Mouse (Mus musculus): Measurements from ENCODE around the gene Adam19.
A peak's percentile ranks its signal among the peaks of the same experiment; 100 is the strongest.

Gene Adam19

DNA sequence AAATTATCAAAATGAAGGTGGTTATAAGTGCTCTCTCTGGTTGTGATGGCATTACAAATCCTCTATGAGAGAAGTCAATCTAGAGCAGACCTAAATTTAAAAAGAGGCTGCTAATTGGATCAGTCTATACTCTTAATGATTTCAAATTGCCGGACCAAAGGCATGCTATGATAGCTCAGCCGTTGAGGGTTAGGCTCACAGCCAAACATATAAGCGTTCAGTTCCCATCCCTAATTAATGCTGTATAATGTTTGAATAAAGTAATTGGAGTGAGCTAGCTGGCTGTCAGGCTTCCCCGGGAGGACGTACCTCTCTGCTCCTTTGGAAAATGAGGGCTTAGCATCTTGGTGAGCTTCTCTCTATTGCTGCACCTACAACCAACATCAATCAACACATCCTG is 53.4 kb downstream of the Adam19 start:
- no peak for DNase-seq

DNA sequence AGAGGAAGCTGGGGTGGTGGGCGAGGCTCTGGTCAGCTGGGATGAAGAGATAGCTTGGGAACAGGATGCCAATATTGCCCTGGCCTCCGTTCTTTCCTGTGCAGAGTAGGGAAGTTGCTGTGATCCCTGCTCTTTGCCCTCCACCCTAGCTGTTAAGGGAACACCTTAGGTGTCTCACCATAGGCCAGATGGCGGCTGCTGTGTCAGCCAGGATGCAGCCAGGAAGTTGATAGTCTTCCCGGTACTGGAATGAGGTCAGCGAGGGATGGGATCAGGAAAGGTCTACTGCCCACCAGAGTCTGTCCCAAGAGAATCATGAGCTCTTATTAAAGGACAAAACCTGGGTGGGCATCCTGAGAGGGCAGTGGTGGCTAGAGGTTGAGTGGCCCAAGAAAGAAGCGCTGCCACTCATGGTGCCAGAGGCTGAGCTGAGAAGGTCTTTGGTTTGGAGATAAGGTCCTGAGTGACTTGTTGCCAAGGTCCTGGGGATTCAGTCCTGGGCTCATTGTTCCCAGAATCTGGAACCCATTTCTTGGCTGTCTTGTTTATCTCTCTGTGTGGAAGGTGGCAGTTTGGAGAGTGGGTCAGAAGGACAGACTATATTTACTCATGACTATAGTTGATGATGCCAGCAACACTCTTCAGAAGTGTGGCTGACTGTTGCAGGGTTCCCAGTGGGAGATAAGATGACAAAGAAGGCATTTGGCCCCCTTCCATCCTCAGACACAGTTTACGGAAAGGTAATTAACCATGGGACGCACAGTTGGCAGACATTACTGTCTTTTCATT is 54.6 kb downstream of the Adam19 start:
- no peak for DNase-seq

DNA sequence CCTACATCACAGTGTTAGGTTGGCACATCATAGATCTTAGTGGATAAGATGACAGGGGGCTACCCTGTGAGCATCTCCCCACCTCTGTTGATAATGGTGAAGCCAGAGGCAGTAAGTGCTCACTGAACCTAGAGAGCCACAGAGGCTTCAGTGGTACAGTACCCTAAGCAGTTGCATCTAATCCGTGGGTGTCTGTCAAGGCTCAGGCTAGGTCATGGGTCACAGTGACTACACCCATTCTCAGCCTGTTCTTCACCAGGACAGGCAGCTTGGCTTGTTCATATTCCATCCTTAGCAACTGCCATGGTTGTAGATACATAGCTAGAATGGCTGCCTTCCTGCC is 55.1 kb downstream of the Adam19 start:
- DNase-seq = no peak

DNA sequence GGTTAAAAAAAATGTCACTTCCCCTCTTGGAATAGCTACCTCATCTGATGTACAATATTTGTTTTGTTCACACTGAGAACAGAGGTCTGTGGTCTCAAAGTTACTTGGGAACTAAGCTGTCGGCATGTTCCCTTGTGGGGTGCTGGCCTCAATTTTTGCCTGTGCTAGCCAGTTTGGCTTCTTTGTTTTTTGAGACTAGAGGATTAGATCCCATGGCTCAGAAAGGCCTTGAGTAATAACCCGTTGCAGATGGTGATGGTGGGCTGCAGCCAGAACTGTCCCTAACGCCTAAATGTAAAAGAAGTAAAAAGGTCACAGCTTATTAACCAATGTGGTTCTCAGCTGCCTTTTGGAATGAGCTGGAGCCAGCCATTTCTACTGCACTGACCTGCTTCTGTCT is 57.4 kb downstream of the Adam19 start:
- DNase-seq = no peak

DNA sequence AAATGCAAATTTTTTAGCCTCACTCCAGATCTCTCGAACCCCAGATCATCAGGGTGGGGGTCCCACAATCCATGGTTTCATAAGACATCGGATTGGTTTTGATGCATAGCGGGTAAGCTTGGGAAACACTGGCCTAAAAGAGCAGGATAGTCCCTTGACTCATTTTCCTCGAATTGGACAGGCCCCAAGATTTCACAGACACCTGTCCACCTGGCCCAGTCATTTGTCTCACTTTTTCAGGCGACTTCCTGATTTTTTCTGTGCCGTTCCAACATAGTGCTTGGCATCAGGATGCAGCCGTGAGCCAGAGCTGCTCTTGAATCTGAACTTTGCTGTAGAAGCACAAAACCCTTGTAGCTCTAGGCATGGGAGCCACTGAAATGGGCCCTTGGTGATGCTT is 58.4 kb downstream of the Adam19 start:
- DNase-seq = no peak

DNA sequence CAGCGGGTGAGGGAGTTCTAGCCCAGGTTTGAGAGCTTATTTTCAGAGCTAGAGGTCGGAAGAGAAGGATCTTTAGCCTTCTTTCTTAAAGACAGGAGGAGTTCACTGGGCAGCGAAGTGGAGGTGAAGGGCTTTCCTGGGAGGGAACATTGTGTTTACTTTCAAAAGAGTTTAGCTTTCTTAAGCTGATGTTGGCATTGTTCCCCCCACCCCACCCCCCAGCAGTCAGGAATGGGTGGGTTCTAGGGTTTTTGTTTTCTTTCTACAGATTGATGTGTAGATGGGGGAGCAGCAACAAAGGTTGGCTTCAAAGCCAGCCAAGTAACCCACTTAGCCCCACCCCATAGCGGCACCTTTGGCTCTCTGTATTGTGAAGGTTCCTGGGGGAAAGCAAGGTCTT is 59.2 kb downstream of the Adam19 start:
- DNase-seq = no peak

DNA sequence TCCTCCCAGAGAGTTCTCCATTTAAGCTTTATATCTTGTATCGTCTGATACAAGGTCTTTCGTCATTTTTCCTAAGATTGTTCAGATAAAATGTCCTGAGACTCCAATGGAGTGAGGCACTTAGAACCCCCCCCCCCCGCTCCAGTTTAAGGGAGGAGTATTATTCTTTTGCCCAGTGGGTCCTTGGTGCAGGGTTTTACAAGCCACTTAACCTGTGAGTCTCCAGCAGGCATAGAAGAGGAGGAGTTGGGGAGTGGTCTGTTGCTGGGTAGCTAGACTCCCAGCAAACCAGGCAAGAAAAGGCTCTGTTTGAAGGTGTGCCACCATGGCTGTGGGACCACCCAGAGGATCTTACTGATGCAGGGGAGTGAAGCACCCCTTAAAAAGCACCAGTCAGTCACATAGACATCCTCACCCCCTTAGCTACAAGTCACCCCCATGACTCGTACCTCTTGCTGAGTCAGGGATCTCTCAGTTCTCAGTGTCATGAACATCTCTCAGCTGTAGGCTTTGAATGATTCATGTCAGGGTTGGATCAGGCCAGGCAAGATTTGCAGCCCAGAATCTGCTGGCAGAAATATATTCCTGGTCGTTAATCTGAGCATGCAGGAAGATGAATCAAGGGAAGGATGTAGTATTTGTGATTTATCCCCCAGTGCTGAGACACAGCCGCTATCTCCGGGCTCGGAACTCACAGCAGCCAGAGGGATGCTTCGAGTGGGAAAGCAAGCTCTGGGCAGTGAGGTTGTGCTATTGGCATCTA is 59.8 kb downstream of the Adam19 start:
- no peak for DNase-seq

DNA sequence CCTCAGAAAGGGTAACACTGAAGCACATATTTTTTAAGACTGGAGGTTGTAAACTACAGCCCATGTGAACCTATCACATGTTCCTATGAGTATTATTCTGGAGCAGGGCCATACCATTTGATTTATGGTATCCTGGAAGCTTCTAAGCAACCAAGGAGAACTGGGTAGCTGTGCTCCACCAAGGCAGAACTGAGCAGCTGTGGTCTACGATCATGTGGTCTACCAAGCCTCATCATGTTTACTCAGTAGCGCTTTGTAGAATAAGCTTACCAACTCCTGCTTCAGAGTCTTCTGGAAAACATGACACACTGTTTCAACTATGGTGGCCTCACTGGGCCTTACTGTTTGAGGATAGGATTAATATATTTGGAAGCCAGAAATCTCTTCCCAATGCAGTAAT is 60.7 kb downstream of the Adam19 start:
- DNase-seq = no peak

DNA sequence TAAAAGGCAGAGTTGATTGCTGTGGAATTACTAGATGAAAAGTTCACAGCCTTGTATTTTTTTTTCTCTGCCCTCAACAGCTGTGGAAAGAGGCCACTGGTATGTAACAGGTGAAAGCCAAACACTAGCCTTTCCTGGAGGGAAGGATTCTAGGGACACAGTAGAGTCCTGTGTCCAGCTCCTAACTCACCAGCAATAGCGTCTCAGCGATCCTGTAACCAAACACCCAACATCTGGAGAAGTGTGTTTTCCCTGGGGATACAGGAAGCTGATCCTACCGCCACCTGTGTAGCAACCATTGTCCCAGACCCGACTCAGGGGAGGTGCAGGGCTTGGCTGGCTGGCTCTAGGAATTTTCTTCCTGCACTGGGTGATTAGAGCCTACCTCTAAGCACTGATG is 63.8 kb downstream of the Adam19 start:
- no peak for DNase-seq

DNA sequence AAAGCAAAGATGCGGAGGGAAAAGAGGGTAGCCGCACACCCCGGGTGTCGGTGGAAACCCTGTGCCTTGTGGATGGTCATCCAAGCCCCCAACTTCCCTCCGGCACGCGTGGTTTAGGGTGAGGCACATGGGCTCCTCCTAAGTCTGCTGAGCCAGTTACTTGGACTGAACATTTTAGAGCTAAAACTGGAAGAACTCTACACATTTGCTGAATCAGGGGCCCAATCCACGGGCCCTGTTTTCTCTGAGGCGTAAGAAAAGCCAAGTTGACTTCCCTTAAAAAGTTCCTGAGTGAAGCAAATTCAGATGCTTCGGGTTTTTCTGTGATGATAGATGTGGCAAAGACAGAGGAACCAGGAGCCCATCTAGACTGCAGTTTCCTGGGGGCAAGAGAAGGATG is 64.3 kb downstream of the Adam19 start:
- no peak for DNase-seq

DNA sequence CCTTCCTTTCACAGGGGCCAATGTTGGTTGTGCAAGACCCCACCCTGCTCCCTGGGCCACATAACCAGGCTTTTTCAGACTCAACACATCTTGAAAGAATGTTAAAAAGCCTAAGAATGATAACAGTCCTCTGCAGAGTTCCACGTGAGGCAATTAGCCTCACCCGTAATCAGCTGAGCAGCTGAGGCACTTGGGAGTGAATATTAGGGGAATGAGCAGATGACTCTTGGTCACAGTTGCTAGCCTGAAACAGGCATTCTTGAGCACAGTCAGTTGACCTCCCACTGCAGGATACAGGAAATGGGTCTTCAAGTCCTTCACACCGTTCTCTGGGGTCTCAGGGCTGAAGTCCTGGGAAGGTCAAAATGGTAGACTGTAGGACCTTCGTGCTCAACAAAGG is 65.9 kb downstream of the Adam19 start:
- no peak for DNase-seq

DNA sequence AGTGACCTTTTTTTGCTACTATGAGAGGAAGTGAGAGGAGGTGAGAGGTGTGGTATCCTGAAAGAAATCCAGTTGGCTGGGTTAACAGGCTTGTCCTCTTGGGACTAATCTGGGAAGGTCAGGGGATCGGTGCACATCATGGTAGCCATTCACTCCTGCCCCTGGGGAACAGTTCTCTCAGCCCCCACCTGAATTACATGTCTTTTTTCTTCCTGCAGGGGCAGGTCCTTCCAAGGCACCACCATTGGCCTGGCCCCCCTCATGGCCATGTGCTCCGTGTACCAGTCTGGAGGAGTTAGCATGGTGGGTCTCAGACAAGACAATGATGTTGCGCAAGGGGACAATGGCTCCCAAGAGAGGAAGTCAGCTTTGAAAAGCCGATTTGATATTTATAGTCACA is 67.1 kb downstream of the Adam19 start:
- DNase-seq = no peak

DNA sequence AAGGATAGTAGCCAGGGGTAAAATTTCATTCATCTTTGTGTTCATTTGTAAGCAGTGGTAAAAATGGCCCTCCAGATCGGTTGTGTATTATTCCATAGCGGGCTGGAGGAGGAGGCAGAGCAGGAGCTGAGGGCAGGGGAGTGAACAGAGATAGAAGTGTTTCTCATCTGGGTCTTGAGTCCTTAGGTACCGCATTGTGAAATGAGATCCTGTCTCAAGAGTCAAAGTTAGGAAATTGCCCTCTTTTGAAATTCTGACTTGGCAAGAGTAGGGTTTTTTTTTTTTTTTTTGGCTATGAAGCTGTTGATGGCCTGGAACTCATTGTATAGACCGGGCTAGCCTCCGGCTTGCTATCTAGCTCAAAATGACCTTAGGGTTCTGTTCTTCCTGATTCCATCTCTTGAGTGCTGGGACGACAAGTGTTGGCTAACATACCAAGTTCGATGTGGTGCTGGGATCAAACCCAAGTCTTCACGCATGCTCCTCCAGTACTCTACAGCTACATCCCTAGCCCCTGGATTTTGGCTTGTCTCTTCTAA is 67.6 kb downstream of the Adam19 start:
- DNase-seq = no peak

DNA sequence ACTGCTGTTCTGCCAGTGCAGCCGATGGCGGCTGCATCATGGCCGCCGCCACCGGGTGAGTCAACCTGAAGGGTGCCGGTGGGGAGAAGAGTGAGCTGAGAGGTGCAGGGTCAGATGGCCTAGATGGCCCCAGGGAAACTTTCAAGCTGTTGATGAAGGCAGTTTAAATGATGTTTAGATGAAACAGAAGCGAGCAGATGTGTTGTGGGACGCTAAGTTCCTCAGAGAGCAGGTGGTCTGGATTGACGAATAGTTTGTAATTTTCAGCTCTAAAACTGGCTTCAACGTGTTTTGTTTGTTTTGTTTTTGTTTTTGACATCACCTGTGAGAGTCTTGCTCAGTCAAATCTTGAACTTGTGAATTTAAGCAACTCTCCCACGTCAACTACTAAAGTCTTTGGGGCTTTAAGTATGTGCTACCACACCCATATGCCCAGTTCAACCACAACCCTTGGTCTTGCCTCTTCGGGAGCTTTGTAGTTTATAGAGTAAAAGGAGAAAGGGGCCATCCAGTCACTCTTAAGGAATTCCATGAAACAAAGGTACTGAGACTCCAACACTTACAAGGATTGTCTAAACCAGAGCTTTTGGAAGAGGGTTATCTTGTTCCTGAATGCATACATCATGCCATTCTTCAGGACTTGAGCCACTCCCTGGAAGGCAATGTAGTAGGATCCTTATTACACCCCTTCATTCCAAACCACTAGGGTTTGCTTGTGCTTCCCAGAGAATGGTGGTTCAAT is 69.5 kb downstream of the Adam19 start:
- DNase-seq = no peak

DNA sequence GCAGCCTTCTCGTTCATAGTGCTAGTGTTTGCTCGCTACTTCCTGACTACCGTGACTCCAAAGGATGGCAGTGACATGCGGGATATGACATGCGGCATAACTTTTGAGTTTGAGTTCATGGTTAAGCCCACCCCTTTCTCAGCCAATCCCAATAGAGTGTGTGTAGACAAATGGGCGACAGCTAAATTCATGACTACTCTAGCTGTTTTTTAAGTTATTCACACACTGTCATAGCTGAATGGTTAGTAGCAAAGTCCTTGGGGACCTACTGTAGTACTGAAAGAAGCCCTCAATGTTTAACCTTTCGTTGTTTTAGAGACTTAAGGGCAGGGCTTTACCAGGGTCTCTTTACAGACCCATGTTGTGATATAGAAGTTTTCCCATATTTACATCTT is 70.0 kb downstream of the Adam19 start:
- DNase-seq = no peak

DNA sequence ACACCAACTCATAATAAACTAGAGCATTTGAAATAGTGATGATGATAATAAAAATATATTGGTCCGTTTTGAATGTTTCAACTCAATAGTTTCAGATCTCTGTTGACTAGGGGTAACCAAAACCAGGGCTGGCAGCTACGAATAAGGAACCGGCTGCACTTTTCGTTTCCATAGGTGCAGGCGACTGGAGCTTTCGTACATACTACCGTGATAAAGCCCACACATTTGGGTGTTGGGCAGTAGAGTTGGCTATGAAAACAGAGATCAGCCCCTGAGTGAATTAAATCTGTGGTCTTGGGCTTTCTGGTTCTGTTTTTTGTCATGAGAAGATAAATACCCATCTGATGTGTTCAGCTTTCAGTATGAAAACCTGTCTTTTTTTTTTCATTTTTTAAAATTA is 70.5 kb downstream of the Adam19 start:
- DNase-seq = no peak

DNA sequence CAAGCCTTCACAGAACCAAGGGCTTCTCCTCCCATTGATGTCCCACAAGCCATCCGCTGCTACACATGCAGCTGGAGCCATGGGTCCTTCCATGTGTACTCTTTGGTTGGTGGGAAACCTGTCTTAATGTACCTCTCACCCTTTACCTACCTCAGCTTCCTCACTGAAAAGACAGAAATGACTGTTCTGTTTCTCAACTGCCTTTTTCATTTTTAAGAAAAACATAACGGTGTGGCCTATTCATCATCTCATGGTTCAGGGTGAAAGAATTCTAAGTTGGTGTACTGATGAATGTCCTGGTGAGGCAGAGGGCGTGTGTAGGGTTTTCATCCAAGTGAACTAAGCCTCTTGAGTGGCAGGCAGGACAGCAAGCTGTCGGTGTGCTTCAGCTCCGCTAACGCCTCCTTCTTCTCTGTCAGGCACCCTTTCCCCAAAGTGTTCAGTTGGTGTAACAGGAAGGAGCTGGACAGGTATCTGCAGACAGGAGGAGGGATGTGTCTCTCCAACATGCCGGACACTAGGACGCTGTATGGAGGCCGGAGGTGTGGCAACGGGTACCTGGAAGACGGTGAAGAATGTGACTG is 71.1 kb downstream of the Adam19 start:
- no peak for DNase-seq

DNA sequence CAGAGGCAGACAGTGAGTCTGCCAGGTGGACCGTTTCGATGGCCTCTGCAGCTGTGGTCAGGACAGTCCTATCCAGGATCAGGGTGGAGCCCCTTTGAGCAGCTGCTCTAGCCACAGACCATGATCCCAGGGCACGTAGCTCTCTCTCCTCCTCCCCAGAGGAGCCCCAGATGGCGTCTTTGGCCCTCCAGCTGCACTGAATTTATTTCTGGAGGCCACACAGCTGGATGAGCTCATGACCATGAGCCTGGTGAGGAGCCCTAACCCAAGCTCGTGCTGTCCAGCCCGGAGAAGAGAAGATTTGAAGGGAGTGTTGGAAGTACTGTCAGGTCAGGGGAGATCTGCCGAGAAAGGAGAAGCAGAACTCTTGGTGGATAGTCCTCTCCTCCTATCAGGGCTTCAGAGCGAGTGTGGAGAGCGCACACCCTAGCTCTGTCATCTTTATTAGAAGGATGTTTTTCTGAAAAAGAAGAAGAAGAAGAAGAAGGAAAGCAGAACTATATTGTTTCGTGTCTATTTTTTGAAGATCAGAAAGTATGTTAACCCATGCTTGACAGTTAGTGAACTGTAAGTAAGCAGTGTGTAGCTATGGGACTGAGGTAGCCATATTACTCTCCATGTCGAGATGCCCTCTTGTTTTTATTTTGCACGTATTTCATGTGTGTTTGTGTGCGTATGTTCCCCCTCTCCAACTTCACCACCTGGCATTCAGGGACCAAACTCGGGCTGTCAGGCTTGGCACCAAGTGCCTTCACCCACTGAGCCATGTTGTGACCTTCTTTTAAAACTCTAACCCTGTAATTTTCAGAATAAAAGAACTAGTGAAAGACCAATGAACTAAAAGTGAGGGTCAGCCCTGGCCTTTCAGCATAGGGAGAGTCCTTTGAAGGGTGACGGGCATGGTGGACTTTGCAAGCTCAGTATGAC is 72.1 kb downstream of the Adam19 start:
- no peak for DNase-seq

DNA sequence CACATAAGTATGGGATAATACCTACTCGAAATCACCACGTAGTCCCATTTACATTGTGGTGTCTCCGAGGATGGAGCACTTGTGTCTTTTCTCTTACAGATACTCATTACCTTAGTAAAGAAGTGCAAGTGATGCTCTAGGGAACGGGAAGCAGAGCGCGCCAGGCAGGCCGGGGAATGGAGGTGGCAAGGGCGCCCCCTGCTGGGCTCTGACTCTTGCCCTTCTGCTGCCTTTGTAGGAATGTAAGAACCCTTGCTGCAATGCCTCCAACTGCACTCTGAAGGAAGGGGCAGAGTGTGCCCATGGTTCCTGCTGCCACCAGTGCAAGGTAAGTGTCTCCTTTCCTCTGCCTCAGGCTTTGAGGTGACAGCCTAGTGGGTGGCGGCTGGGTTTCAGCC is 72.8 kb downstream of the Adam19 start:
- DNase-seq = peak; percentile 52 to 53

DNA sequence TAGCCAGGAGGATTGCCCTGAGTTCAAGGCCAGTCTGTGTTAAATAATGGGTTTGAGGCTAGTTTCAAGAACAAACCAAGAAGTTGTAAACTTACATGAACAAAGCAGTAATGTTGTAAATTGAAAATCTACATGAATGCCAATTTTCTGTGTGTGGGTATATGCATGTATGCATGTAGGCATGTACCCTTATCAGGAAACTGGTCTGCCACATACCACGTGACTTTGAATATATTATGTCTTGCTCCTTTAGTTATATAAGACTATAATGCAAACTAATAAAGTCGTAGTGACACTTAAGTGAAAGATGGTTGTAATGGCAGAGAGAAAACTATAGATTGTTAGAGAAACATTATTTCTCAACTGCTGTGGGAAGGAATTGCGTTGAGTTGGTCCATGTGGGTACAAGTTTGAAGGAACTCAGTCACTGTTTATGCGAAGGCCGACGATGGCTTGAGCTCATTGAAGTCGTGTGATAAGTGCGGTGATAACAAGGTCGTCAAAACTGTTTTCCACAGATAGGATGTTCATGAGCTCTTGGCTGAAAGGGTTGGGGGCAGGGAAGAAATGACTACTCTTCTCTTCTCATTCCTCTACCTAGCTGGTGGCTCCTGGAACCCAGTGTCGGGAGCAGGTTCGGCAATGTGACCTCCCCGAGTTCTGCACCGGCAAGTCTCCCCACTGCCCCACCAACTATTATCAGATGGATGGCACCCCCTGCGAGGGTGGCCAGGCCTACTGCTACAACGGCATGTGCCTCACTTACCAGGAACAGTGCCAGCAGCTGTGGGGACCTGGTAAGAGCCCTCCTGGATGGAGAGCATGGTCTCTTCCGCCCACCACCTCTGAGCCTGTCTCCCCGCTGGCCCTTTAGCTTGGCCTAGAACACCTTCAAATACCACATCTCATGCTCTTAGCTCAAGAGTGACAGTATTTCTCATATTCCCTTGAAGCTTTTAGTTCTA is 75.5 kb downstream of the Adam19 start:
- DNase-seq = no peak

DNA sequence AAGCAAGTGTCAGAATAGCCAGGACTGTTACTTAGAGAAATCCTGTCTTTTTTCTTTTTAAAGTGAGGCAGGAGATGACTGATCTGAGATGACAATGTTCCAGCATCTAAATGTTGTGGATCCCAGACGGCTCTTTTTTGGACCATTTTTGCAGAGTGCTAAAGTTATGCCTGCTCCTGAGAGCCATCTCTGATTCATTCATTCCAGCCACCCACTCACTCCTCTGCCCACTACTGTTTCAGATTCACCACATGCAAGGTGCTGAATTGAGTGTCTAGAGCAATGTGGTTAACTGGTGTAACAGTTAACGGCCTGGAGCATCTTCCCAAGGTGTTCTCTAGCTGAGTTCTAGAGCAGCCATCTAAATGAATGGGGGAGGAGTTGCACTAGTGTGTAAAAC is 79.1 kb downstream of the Adam19 start:
- DNase-seq = no peak
